Mouse (Mus musculus): ENCODE results near the gene Prkag1. TPM values are rescaled to one million over a fixed set of nuclear protein-coding genes. Genes with fewer than 3 reads are reported as not detected.
A peak's percentile ranks its signal among the peaks of the same experiment; 100 is the strongest.

Gene Prkag1
- total RNA-seq, 2 experiments from 2014 or later, result 39.3 to 41.0 TPM

DNA sequence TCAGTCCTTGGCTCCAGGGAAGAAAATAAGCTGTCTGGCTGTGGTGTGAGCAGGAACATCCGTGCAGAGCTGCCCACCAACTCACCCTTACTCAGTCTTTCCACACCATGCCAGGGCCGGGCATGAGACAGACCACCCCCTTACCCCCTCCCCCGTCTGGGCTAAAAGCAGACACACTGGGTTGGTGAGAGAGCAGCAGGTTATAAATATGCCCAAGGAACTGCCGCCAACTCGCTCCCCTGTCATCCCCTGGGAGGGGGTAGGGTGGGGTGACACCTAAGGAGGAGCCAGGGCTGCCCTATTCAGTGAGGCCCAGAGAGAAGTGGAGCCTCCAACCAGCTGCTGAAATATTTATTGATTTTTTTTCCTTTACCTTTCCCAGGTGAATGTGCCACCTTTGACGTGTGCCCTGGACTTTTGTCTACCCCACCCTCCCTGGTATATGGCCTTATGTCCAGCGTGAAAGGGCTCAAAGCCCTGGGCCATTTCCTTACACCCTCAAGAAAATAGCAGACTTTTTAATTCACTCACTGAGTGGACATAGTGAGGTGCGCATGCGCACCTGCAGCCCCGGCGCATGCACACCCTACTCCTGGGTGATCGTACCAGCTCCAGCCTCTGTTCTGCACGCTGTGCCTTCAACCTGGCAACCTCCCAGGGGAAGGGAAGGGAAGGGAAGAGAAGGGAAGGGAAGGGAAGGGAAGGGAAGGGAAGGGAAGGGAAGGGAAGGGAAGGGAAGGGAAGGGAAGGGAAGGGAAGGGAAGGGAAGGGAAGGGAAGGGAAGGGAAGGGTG, 34.3 kb downstream of the Prkag1 start:
- DNase-seq (ENCODE audit: low spot score in 2 of 2), result no peak

DNA sequence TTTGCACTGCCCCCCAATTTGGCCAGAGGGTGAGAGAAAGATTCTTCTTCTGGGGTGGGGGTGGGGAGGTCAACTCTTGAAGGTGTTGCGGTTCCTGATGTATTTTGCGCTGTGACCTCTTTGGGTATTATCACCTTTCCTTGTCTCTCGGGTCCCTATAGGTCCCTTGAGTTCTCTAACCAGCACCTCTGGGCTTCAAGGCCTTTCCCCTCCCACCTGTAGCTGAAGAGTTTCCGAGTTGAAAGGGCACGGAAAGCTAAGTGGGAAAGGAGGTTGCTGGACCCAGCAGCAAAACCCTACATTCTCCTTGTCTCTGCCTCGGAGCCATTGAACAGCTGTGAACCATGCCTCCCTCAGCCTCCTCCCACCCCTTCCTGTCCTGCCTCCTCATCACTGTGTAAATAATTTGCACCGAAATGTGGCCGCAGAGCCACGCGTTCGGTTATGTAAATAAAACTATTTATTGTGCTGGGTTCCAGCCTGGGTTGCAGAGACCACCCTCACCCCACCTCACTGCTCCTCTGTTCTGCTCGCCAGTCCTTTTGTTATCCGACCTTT, 38.1 kb downstream of the Prkag1 start:
- DNase-seq (ENCODE audit: low spot score in 2 of 2), result no peak

DNA sequence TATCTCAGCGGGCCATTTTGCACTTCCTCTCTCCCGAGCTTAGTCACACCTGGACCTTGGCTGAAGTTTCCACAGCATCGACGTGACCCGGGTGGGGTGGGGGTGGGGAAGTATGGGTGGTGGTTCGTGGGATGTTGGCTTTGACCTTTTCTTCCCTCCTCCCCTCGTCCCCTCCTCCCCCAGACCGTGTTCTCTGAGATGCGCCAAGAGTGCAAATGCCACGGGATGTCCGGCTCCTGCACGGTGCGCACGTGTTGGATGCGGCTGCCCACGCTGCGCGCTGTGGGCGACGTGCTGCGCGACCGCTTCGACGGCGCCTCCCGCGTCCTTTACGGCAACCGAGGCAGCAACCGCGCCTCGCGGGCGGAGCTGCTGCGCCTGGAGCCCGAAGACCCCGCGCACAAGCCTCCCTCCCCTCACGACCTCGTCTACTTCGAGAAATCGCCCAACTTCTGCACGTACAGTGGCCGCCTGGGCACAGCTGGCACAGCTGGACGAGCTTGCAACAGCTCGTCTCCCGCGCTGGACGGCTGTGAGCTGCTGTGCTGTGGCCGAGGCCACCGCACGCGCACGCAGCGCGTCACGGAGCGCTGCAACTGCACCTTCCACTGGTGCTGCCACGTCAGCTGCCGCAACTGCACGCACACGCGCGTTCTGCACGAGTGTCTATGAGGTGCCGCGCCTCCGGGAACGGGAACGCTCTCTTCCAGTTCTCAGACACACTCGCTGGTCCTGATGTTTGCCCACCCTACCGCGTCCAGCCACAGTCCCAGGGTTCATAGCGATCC, 38.9 kb downstream of the Prkag1 start:
- DNase-seq (ENCODE audit: low spot score in 2 of 2), result no peak

DNA sequence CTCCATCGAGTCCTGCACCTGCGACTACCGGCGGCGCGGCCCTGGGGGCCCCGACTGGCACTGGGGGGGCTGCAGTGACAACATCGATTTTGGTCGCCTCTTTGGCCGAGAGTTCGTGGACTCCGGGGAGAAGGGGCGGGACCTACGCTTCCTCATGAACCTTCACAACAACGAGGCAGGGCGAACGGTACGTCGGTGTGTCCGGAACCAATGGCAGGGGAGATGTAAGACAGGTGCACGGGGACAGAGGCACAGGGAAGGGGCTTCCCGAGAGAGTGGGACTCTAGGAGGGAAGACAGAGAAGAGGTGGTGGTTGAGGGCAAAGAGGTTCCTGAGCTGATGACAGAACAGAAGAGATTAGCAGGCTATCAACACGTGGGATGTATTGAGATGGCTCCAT, 39.5 kb downstream of the Prkag1 start:
- DNase-seq (ENCODE audit: low spot score in 2 of 2), result no peak

DNA sequence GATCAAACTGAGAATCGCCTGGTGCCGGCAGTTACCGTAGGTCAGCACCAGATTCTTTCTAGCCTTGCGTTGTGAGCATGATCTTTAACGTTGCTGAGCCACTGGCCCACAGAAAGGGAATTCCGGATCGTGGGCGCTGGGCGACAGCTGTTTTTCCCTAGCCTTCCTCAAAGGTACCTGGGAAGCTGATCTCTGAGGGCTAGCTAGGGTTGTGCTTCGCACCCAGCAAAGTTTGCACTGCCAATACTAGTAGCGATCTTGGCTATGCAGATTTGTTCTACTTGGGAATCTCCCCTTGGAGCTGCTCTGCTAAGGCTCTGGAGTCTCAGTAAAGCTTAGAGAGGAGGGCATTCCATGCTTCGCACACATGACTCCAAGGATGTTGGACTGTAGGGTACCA, 40.1 kb downstream of the Prkag1 start:
- no peak for DNase-seq (ENCODE audit: low spot score in 2 of 2)

DNA sequence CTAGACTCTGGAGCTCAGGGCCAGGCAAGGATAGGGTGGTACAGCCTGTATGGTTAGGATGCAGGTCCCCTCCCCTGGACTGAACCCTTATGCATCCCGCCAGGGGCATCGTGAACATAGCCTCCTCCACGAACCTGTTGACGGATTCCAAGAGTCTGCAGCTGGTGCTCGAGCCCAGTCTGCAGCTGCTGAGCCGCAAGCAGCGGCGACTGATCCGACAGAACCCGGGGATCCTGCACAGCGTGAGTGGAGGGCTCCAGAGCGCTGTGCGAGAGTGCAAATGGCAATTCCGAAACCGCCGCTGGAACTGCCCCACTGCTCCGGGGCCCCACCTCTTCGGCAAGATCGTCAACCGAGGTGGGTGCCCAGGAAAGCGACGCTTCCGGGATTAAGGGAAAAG, 40.6 kb downstream of the Prkag1 start:
- DNase-seq (ENCODE audit: low spot score in 2 of 2), result no peak

DNA sequence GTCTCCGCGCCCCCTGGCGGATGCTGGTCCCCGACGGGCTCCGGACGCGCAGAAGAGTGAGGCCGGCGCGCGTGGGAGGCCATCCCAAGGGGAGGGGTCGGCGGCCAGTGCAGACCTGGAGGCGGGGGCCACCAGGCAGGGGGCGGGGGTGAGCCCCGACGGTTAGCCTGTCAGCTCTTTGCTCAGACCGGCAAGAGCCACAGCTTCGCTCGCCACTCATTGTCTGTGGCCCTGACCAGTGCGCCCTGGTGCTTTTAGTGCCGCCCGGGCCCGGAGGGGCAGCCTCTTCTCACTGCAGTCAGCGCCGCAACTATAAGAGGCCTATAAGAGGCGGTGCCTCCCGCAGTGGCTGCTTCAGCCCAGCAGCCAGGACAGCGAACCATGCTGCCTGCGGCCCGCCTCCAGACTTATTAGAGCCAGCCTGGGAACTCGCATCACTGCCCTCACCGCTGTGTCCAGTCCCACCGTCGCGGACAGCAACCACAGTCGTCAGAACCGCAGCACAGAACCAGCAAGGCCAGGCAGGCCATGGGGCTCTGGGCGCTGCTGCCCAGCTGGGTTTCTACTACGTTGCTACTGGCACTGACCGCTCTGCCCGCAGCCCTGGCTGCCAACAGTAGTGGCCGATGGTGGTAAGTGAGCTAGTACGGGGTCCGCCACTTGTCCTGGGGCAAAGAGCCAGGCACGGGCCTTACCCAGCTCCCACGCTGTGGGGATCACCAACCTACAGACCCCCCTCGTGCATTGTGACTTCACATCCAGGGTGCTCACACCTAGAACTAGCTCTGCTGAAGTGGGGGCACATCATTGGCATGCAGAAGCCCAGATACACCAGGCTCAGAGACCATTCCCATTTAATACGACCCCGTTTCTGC, 41.4 kb downstream of the Prkag1 start, which contains the start of gene Wnt1:
Gene Wnt1, plus strand, starts transcription at position 197 of the 875 bp plus-strand sequence.
- peak in 1 of 2 experiments; percentile 45 for DNase-seq (ENCODE audit: low spot score in 2 of 2)

DNA sequence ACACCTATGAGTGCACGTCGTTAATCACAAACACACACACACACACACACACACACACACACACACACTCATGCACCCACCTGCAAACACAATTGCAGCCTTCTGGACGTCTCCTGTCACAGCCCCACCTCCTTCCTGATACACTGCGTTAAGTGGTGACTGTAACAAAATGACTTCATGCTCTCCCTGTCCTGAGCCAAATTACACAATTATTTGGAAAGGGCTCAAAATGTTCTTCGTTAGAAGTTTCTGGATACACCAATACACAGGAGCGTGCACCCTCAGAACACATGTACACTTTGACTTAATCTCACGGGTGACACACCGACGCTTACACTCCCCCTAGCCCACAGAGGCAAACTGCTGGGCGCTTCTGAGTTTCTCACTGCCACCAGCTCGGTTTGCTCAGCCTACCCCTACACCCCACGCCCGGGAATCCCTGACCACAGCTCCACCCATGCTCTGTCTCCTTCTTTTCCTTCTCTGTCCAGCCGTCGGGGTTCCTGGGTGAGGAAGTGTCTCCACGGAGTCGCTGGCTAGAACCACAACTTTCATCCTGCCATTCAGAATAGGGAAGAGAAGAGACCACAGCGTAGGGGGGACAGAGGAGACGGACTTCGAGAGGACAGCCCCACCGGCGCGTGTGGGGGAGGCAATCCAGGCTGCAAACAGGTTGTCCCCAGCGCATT, 42.2 kb downstream of the Prkag1 start:
- no peak for DNase-seq (ENCODE audit: low spot score in 2 of 2)

DNA sequence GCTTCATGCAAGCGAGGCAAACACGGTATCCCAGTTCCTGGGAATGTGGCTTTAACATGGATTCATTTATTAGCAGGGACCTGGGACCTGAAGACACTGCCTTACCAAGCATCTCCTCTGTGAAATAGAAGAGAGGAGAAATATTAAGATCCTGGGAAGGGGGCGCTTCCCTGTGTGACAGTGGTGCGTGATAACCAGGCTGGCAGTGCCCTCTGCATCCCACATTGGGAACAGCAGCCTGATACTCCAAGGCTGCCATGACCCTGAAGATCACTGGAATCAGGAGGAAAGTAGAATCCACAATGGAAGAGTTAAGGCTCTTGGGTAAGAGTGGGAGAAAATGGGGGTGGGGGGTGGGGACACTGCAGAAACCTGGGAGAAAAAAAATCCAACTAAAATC, 43.4 kb downstream of the Prkag1 start:
- DNase-seq (ENCODE audit: low spot score in 2 of 2), result peak in 1 of 2 experiments; percentile 54

DNA sequence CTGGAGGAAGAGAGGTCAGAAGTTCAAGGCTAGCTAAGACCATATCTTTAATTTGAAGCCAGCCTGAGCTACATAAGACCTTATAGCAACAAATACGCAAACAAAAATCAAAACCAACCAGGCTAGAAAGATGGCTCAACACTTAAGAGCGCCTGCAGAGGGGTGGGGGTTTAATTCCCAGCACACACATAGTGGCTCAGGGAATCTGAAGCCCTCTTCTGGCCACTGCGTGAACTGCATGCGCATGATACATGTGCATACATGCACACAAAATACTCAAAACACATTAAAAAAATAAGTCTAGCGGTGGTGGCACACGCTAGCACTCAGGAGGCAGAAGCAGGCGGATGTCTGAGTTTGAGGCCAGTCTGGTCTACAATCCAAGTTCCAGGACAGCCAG, 45.6 kb downstream of the Prkag1 start:
- DNase-seq (ENCODE audit: low spot score in 2 of 2), result no peak

DNA sequence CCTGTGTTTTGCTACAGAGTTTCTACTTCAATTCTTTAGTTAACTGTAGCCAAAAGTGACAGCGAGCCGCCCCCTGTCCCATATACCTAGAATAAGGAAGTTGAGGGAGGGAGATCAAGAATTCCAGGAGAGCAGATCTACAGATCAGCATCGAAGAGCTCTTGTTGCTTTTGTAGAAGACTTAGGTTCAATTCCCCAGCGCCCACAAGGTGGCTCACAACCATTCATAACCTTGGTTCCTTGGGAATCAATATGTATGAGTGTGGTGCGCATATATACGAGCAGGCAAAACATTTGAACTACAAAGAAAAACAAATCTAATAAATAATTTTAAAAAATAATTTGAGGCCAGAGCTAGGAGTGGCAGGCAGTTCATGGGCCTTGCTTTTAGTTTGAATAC, 50.2 kb downstream of the Prkag1 start:
- no peak for DNase-seq (ENCODE audit: low spot score in 2 of 2)

DNA sequence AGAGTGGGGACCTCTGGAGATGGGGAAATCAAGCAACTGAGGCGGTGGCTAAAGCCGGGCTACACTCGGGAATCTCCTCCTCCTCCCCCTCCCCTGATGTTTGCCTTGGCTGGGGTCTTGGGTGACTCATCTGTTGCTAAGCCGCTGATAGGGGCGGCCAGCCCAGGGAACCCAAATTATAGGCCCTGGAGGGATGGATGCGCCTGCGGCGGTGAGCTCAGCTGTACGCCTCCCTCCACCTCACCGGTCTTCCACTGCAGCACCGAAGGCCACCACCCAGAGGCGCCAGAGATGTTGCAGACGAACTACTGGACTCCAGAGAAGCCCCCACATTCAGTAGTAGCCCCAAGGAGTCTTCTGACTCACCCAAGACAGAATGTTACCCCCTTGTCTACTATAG, 50.7 kb downstream of the Prkag1 start:
- no peak for DNase-seq (ENCODE audit: low spot score in 2 of 2)

DNA sequence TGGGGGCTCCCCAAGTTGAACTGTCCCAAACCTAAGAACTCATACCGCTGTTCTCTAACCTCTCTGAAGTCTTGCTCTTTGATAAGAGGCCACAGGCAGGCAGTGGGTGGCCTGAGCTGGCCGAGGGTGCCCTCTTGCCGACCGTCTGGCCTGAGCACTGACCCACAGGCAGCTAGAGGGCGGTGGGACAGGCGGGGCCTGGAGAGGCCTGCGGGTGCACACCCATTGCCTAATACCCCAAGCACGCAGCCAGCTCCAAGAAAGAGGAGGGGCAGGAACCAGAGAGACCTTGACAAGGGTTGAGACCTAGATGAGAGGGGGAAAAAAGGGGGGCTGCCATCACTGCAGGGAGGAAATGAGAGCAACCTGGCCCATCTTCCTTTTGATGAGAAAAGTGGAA, 51.2 kb downstream of the Prkag1 start:
- DNase-seq (ENCODE audit: low spot score in 2 of 2), result no peak

DNA sequence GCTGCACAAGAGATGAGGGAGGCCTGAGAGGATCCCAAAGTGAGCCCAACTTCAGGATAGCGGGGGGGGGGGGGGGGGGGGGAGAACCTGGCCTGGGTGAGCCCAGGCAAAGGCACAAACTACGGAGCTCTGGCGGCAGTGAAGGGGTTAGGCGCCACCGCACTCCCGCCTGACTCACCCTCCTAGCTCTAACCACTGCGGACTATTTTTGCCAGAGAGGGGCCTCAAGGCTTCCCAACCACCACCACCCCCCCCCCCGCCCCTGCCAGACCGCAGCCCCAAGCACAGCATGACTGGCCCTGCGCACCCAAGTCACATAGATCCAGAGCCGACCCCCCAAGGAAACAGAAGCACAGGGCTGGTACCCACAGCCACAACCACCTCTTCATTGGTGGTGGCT, 52.5 kb downstream of the Prkag1 start:
- no peak for DNase-seq (ENCODE audit: low spot score in 2 of 2)

DNA sequence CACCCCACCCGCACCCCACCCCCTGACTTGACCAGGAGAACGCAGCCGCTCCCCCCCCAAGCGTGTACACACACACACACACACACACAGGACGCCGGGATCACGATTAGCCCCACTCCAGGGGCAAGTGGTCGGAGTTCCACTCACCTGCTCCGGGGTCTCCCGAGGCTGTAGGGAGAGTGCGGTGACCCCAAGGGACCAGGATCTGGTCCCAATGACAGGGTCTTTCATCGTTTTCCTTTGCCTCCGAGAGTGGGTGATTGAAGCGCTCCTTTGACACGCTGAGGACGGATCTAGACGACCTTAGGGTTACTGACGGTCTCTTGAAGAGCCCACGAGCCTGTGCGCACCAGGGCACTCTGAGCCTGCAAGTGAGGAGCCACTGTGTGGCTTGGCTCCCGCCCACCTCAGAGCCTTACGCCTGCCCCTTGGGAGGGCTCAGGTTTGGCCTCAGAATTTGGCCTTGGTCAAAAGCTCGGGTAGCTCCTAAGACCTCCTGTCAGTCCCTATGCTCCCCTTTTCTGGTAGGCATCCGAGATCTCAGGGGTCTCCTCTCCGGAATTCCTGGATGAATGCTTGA, 53.0 kb downstream of the Prkag1 start:
- DNase-seq (ENCODE audit: low spot score in 2 of 2), result no peak

DNA sequence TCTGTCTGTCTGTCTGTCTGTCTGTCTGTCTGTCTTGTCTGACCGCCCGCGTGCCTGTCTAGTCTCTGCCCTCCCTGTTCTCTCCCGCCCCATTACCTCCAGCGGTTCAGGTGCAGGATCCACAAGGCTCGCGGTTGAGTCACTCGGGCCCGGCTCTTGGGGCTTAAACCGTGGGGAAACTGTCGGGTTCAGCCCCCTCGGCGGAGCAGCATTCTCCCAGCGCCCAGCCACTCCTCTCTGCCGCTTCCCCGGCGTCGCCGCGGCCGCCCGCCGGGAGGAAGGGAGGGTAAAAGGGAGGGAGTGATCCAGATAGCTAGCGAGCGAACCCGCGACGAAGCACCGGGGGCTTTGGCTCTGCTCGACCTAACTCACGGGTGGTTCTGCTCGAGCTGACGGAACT, 53.6 kb downstream of the Prkag1 start, which contains the start of gene Wnt10b:
Gene Wnt10b, minus strand, starts transcription at position 389 of the 400 bp plus-strand sequence.
- DNase-seq (ENCODE audit: low spot score in 2 of 2), result no peak

DNA sequence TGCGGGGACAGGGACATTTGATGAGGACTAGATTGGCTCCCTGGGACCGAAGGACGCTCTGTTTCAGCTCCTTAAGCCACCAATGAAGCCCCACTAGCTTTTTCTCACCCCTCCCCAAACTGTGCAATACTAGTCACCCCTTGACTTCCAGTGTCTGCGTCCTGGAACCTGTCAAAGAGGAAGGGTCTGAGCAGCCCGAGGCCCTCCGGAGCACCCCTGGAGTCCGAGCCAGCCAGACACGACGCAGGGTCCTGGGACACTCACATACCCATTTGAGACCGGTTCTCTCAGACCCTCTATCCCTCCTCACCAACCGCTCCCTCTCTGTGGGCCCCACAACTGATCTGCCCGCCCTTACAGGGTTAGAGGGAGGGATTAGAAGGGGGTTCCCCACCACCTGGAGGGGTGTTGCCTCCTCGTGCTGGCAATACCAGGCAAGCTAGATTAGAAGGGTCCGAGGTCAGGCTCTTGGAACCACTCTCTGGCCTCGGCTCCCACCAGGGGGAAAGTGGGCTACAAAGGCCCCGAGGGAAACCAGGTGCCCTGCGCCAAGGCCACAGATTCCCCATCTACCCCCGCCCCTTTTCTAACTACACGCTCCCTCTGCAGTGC, 54.2 kb downstream of the Prkag1 start:
- no peak for DNase-seq (ENCODE audit: low spot score in 2 of 2)

DNA sequence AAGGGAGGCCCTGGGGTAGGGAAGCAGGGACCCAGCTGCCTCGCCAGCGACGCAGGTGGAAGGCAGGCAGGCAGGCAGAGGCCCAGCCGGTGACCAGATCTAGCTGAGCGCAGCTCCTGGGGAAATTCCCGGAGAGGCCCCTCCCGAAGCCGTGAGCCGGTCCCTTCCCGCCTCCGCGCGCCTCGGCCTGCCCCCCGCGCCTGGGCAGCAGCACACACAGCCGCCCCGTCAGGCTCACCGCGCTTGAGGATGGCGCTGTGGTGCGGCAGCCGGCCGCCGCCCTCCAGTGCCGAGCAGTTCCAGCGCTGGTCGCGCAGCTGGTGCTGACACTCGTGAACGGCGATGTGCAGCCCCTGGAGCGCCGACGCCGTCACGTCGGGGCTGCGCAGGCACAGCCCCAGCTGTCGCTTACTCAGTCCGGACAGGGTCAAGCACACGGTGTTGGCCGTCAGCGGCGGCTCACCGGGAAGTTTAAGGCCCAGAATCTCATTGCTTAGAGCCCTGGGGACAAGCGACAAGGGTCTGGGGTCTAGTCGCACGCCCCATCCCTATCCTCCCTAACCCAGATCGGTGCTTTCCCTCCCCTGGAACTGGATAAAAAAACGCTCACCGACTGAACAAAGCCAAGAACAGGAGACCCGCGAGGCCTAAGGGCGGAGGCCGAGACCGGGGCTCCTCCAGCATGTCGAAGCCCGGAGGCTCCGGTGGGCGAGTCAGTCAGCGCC, 54.9 kb downstream of the Prkag1 start:
- DNase-seq (ENCODE audit: low spot score in 2 of 2), result no peak

DNA sequence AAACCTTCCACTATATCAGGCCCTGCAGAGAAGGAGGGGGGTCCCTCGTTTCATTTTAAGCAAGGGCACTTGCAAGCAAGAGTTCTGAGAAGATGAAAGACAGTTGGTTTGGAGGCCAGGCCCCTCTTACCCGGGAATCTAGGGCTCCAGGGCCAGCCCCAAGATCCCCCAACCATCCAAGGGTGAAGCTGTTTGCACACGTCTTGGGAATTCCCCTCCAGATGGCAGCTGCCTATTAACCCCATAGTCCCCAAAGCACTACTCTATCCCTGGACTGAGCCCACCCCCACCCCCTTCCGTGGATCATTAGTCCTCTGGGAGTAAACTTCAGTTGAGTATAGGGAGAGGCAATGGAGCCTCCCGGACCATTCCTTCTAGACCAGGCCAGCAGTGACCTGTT, 55.8 kb downstream of the Prkag1 start:
- no peak for DNase-seq (ENCODE audit: low spot score in 2 of 2)

Measured in layer of hippocampus, postnatal 10 days (tissue).